Comparison of ENCODE assay signal across 13 mouse cellular contexts in genomic region chr5:51495446-51495845, GRCm38 (mm10).
DNase-seq lines count a peak whose midpoint lies in the region; ATAC-seq lines count a peak whose summit lies in the region.
"Had no signal": no experiment of that assay in that cellular context is flagged by ENCODE, and none has a peak within 500 bp of the region (broad histone marks: within the 10 kb centered on the region; RNA-seq: fewer than 3 reads in every experiment).

No protein-coding gene starts in this region.

- H3K9me3 ChIP-seq in forebrain, embryonic 11.5 days (ENCODE audit: control insufficient read depth, low read length): no peaks in the 10 kb centered on the region
- no peaks in the 10 kb centered on the region for H3K9me3 ChIP-seq in forebrain, embryonic 10.5 days
- H3K9me3 ChIP-seq in midbrain, embryonic 11.5 days (ENCODE audit: control insufficient read depth, low read length): no peaks in the 10 kb centered on the region
- no peaks in the 10 kb centered on the region for H3K9me3 ChIP-seq in midbrain, embryonic 10.5 days (replicated peaks)
- H3K9me3 ChIP-seq in hindbrain, embryonic 16.5 days (ENCODE audit: control insufficient read depth, low read length): no peaks in the 10 kb centered on the region
- H3K9me3 ChIP-seq in neural tube, embryonic 15.5 days (replicated peaks): no peaks in the 10 kb centered on the region
- H3K9me3 ChIP-seq: embryonic facial prominence, embryonic 12.5 days; liver, embryonic 13.5 days had no signal

- no peak for DNase-seq in forebrain, embryonic 11.5 days (ENCODE audit: low spot score)
- no peak for DNase-seq in forebrain, embryonic 10.5 days (ENCODE audit: extremely low spot score, low spot score)
- DNase-seq in midbrain, embryonic 11.5 days (ENCODE audit: low spot score, missing footprints): peak; percentile 83
- DNase-seq in midbrain, embryonic 10.5 days (ENCODE audit: low spot score): no peak
- DNase-seq in adrenal gland, postnatal 14 days: no peak
- no peak for DNase-seq in thymus, postnatal 0 days (ENCODE audit: low spot score)
- DNase-seq: cerebellum, adult 9-10 months; liver, embryonic 13.5 days; lung, postnatal 14 days had no signal

- peak; percentile 46 for ATAC-seq in forebrain, embryonic 11.5 days (replicated peaks; ENCODE audit: low FRiP score)
- ATAC-seq in midbrain, embryonic 11.5 days (ENCODE audit: low FRiP score): peak; percentile 50; the same call in 1 of the 2 replicates
- 0 out of 2 replicates have a peak, but pooled peaks have one; percentile 42 for ATAC-seq in hindbrain, embryonic 16.5 days
- 0 out of 2 replicates have a peak, but pooled peaks have one; percentile 14 for ATAC-seq in neural tube, embryonic 15.5 days (ENCODE audit: low FRiP score)
- ATAC-seq: inflammation-experienced regulatory T-cells, adult 6 months had no signal

- H3K27ac ChIP-seq in forebrain, embryonic 11.5 days (ENCODE audit: low read depth, low read length): no peak overlapping the region
- no peak overlapping the region for H3K27ac ChIP-seq in forebrain, embryonic 10.5 days
- no peak overlapping the region for H3K27ac ChIP-seq in midbrain, embryonic 11.5 days (ENCODE audit: low read depth, low read length)
- H3K27ac ChIP-seq in midbrain, embryonic 10.5 days (replicated peaks): no peak overlapping the region
- H3K27ac ChIP-seq in hindbrain, embryonic 16.5 days (ENCODE audit: low read depth, low read length): no peak overlapping the region
- no peak overlapping the region for H3K27ac ChIP-seq in neural tube, embryonic 15.5 days (replicated peaks)
- H3K27ac ChIP-seq: embryonic facial prominence, embryonic 12.5 days; liver, embryonic 13.5 days had no signal

- WGBS in forebrain, embryonic 11.5 days: 62% methylated on average over 6 of the region's 6 CpGs
- 76% methylated on average over 6 of the region's 6 CpGs for WGBS in forebrain, embryonic 10.5 days
- WGBS in midbrain, embryonic 11.5 days: 63% methylated on average over 6 of the region's 6 CpGs
- 73% methylated on average over 6 of the region's 6 CpGs for WGBS in midbrain, embryonic 10.5 days
- WGBS in hindbrain, embryonic 16.5 days: 53% methylated on average over 6 of the region's 6 CpGs
- 39% methylated on average over 6 of the region's 6 CpGs for WGBS in neural tube, embryonic 15.5 days

- no peak overlapping the region for H3K4me2 ChIP-seq in forebrain, embryonic 11.5 days (ENCODE audit: low read depth, low read length, severe bottlenecking)
- no peak overlapping the region for H3K4me2 ChIP-seq in midbrain, embryonic 11.5 days
- H3K4me2 ChIP-seq in hindbrain, embryonic 16.5 days (ENCODE audit: low read length): peak overlapping the region; percentile 37
- peak overlapping the region; percentile 51 for H3K4me2 ChIP-seq in neural tube, embryonic 15.5 days
- H3K4me2 ChIP-seq: embryonic facial prominence, embryonic 12.5 days; liver, embryonic 13.5 days had no signal

- H3K4me1 ChIP-seq in forebrain, embryonic 11.5 days (replicated peaks; ENCODE audit: control insufficient read depth, insufficient read depth, low read length): no peaks in the 10 kb centered on the region
- H3K4me1 ChIP-seq in forebrain, embryonic 10.5 days: peaks cover 7% of the 10 kb centered on the region
- no peaks in the 10 kb centered on the region for H3K4me1 ChIP-seq in midbrain, embryonic 11.5 days (ENCODE audit: control insufficient read depth, insufficient read depth, low read length)
- 0 out of 2 replicates have a peak, but pooled peaks cover 4% of the 10 kb centered on the region for H3K4me1 ChIP-seq in midbrain, embryonic 10.5 days
- no peaks in the 10 kb centered on the region for H3K4me1 ChIP-seq in hindbrain, embryonic 16.5 days (ENCODE audit: control insufficient read depth, insufficient read depth, low read depth, low read length)
- H3K4me1 ChIP-seq in neural tube, embryonic 15.5 days: peaks cover 13% of the 10 kb centered on the region; the same call in 1 of the 2 replicates
- H3K4me1 ChIP-seq: liver, embryonic 13.5 days had no signal

- no peaks in the 10 kb centered on the region for H3K36me3 ChIP-seq in forebrain, embryonic 11.5 days (ENCODE audit: control insufficient read depth, insufficient read depth, low read length)
- no peaks in the 10 kb centered on the region for H3K36me3 ChIP-seq in forebrain, embryonic 10.5 days (replicated peaks)
- H3K36me3 ChIP-seq in midbrain, embryonic 11.5 days (ENCODE audit: control insufficient read depth, insufficient read depth, low read length): no peaks in the 10 kb centered on the region
- no peaks in the 10 kb centered on the region for H3K36me3 ChIP-seq in midbrain, embryonic 10.5 days
- no peaks in the 10 kb centered on the region for H3K36me3 ChIP-seq in hindbrain, embryonic 16.5 days (ENCODE audit: control insufficient read depth, insufficient read depth, low read length)
- no peaks in the 10 kb centered on the region for H3K36me3 ChIP-seq in neural tube, embryonic 15.5 days
- H3K36me3 ChIP-seq: embryonic facial prominence, embryonic 12.5 days; liver, embryonic 13.5 days had no signal

- H3K4me3 ChIP-seq in forebrain, embryonic 11.5 days (ENCODE audit: low read depth, low read length): no peak overlapping the region
- H3K4me3 ChIP-seq in forebrain, embryonic 10.5 days: no peak overlapping the region
- H3K4me3 ChIP-seq in midbrain, embryonic 11.5 days (ENCODE audit: low read depth, low read length): no peak overlapping the region
- H3K4me3 ChIP-seq in midbrain, embryonic 10.5 days: no peak overlapping the region
- H3K4me3 ChIP-seq in hindbrain, embryonic 16.5 days (ENCODE audit: low read length): peak overlapping the region; percentile 15; the same call in 1 of the 2 replicates
- H3K4me3 ChIP-seq in neural tube, embryonic 15.5 days (replicated peaks): peak overlapping the region; percentile 25
- H3K4me3 ChIP-seq: embryonic facial prominence, embryonic 12.5 days; liver, embryonic 13.5 days had no signal

- H3K9ac ChIP-seq in forebrain, embryonic 11.5 days (ENCODE audit: low read length): no peak overlapping the region
- H3K9ac ChIP-seq in midbrain, embryonic 11.5 days (ENCODE audit: low read length): no peak overlapping the region
- H3K9ac ChIP-seq in hindbrain, embryonic 16.5 days (ENCODE audit: low read depth, low read length): peak overlapping the region; percentile 22; the same call in 1 of the 2 replicates
- H3K9ac ChIP-seq in neural tube, embryonic 15.5 days (replicated peaks): no peak overlapping the region
- H3K9ac ChIP-seq: embryonic facial prominence, embryonic 12.5 days; liver, embryonic 13.5 days had no signal

- H3K27me3 ChIP-seq in forebrain, embryonic 11.5 days (ENCODE audit: control insufficient read depth, insufficient read depth, low read length): no peaks in the 10 kb centered on the region
- H3K27me3 ChIP-seq in forebrain, embryonic 10.5 days (ENCODE audit: poor library complexity, severe bottlenecking): no peaks in the 10 kb centered on the region
- no peaks in the 10 kb centered on the region for H3K27me3 ChIP-seq in midbrain, embryonic 11.5 days (ENCODE audit: control insufficient read depth, insufficient read depth, low read length)
- H3K27me3 ChIP-seq in midbrain, embryonic 10.5 days (ENCODE audit: low read depth, poor library complexity, severe bottlenecking): no peaks in the 10 kb centered on the region
- no peaks in the 10 kb centered on the region for H3K27me3 ChIP-seq in hindbrain, embryonic 16.5 days (replicated peaks; ENCODE audit: control insufficient read depth, insufficient read depth, low read length)
- no peaks in the 10 kb centered on the region for H3K27me3 ChIP-seq in neural tube, embryonic 15.5 days (replicated peaks)
- H3K27me3 ChIP-seq: embryonic facial prominence, embryonic 12.5 days had no signal

Comparison
In these comparisons a context has a peak if more than half of its experiments do, and no peak if none do; other contexts are left out.
1. H3K4me2 ChIP-seq: peak in hindbrain, embryonic 16.5 days (single experiment) and neural tube, embryonic 15.5 days (single experiment); none in forebrain, embryonic 11.5 days (single experiment) and midbrain, embryonic 11.5 days (single experiment).
2. H3K4me3 ChIP-seq: peak in hindbrain, embryonic 16.5 days (single experiment) and neural tube, embryonic 15.5 days (single experiment); none in forebrain, embryonic 11.5 days (single experiment), forebrain, embryonic 10.5 days (single experiment), midbrain, embryonic 11.5 days (single experiment) and midbrain, embryonic 10.5 days (single experiment).
3. Peak in every context shown above with its lines, with median percentiles within 50 percentile points of each other: ATAC-seq.